Mouse (Mus musculus) lung, postnatal 4 days (tissue): ENCODE data around the gene Oog3.

Experiments
- DNase-seq, 2 experiments: peaks; one replicate each; pipeline ENCODE4 v3.0.0; 2021

The Oog3 gene

GRCm38 (mm10) chr4:144162563-144162962, at the start of gene Oog3:
Oog3 (minus strand) TSS chr4:144162663.
- no peak for DNase-seq

GRCm38 (mm10) chr4:144190419-144190818, 28.0 kb upstream of the Oog3 start, which contains the start of gene Oog2:
Oog2 (plus strand) TSS chr4:144190719.
- DNase-seq: no peak
